Mouse (Mus musculus): ENCODE results near the gene Gm48552. TPM values are rescaled to one million over a fixed set of nuclear protein-coding genes. Genes with fewer than 3 reads are reported as not detected.

Gene Gm48552
- 2.7 and 3.3 TPM in 2 replicates for polyA plus RNA-seq (2015; fragmentation: Nextera tagmentation; extraction: Ambion mirVana)

GRCm38 (mm10) chr10:81388505-81389055, at the start of gene Gm48552:
Gene Gm48552 (plus strand): TSS chr10:81389005.
- WGBS, result 82% methylated on average over 5 of the region's 5 CpGs
- no peaks in the 10 kb centered on the region for H3K27me3 ChIP-seq (replicated peaks)
- no peak within 1 kb of the TSS for H3K4me2 ChIP-seq
- peaks cover 26% of the 10 kb centered on the region for H3K4me1 ChIP-seq
- H3K9ac ChIP-seq, result no peak within 1 kb of the TSS
- peaks cover 10% of the 10 kb centered on the region; the same call in 1 of the 2 replicates for H3K36me3 ChIP-seq (replicated peaks)
- H3K27ac ChIP-seq, result no peak within 1 kb of the TSS
- no peak within 1 kb of the TSS for H3K4me3 ChIP-seq
- no peak for ATAC-seq (replicated peaks)
- no peaks in the 10 kb centered on the region for H3K9me3 ChIP-seq

- no peaks in the 10 kb centered on the region for H3K36me3 ChIP-seq (replicated peaks)
- H3K4me2 ChIP-seq, result no peak overlapping the region
- WGBS, result 35% methylated on average over 17 of the region's 17 CpGs
- no peak overlapping the region for H3K4me3 ChIP-seq
- no peak overlapping the region for H3K27ac ChIP-seq
- H3K9me3 ChIP-seq, result no peaks in the 10 kb centered on the region
- peaks cover 8% of the 10 kb centered on the region for H3K4me1 ChIP-seq
- no peak for ATAC-seq (replicated peaks)
- H3K27me3 ChIP-seq (replicated peaks), result peaks cover 53% of the 10 kb centered on the region
- no peak overlapping the region for H3K9ac ChIP-seq
Observed at GRCm38 (mm10) chr10:81340551-81341332, 48.1 kb upstream of the Gm48552 start.

- Histone ChIP-seq H3K4me3 (no peak overlapping the region), H3K4me2 (no peak overlapping the region), H3K36me3 (replicated peaks) (no peaks in the 10 kb centered on the region), H3K9me3 (no peaks in the 10 kb centered on the region), H3K27me3 (replicated peaks) (peaks cover 53% of the 10 kb centered on the region), H3K9ac (no peak overlapping the region), H3K4me1 (peaks cover 9% of the 10 kb centered on the region), H3K27ac (no peak overlapping the region)
- 33% methylated on average over 16 of the region's 16 CpGs for WGBS
- no peak for ATAC-seq (replicated peaks)
Observed at GRCm38 (mm10) chr10:81341333-81341949, 47.4 kb upstream of the Gm48552 start.

- H3K36me3 ChIP-seq (replicated peaks), result no peaks in the 10 kb centered on the region
- peaks cover 57% of the 10 kb centered on the region for H3K27me3 ChIP-seq (replicated peaks)
- peak within 1 kb of the TSS; percentile 35 for H3K4me3 ChIP-seq
- H3K4me1 ChIP-seq, result peaks cover 18% of the 10 kb centered on the region
- no peak for ATAC-seq (replicated peaks)
- WGBS, result 8% methylated on average over 50 of the region's 67 CpGs
- H3K4me2 ChIP-seq, result peak within 1 kb of the TSS; percentile 61
- H3K9ac ChIP-seq, result peak within 1 kb of the TSS; percentile 41
- no peak within 1 kb of the TSS for H3K27ac ChIP-seq
- H3K9me3 ChIP-seq, result no peaks in the 10 kb centered on the region
Observed at GRCm38 (mm10) chr10:81342686-81343505, 45.9 kb upstream of the Gm48552 start, which contains the start of gene Gipc3. Gene Gipc3 (minus strand): TSS chr10:81343266.

GRCm38 (mm10) chr10:81344421-81345161, 44.2 kb upstream of the Gm48552 start:
- H3K9me3 ChIP-seq, result no peaks in the 10 kb centered on the region
- no peak overlapping the region for H3K4me3 ChIP-seq
- no peak overlapping the region for H3K9ac ChIP-seq
- 58% methylated on average over 8 of the region's 8 CpGs for WGBS
- H3K27ac ChIP-seq, result no peak overlapping the region
- H3K4me1 ChIP-seq, result peaks cover 22% of the 10 kb centered on the region
- no peak overlapping the region for H3K4me2 ChIP-seq
- H3K36me3 ChIP-seq (replicated peaks), result no peaks in the 10 kb centered on the region
- H3K27me3 ChIP-seq (replicated peaks), result peaks cover 58% of the 10 kb centered on the region
- no peak for ATAC-seq (replicated peaks)

GRCm38 (mm10) chr10:81345162-81345534, 43.7 kb upstream of the Gm48552 start:
- Histone ChIP-seq H3K4me2 (no peak overlapping the region), H3K9ac (no peak overlapping the region), H3K4me3 (no peak overlapping the region), H3K27ac (no peak overlapping the region), H3K27me3 (replicated peaks) (peaks cover 55% of the 10 kb centered on the region), H3K9me3 (no peaks in the 10 kb centered on the region), H3K4me1 (peaks cover 28% of the 10 kb centered on the region), H3K36me3 (replicated peaks) (no peaks in the 10 kb centered on the region)
- WGBS, result 83% methylated on average over 4 of the region's 4 CpGs
- no peak for ATAC-seq (replicated peaks)

- WGBS, result 11% methylated on average over 55 of the region's 55 CpGs
- no peak for ATAC-seq (replicated peaks)
Observed at GRCm38 (mm10) chr10:81346453-81347067, 42.2 kb upstream of the Gm48552 start.

GRCm38 (mm10) chr10:81349146-81349545, 39.7 kb upstream of the Gm48552 start:
- H3K36me3 ChIP-seq (replicated peaks), result no peaks in the 10 kb centered on the region
- ATAC-seq (replicated peaks), result no peak
- H3K27ac ChIP-seq, result no peak overlapping the region
- no peaks in the 10 kb centered on the region for H3K9me3 ChIP-seq
- peak overlapping the region; percentile 86 for H3K4me2 ChIP-seq
- peak overlapping the region; percentile 60 for H3K4me3 ChIP-seq
- WGBS, result 5% methylated on average over 12 of the region's 12 CpGs
- peaks cover 20% of the 10 kb centered on the region for H3K27me3 ChIP-seq (replicated peaks)
- no peak overlapping the region for H3K9ac ChIP-seq
- peaks cover 20% of the 10 kb centered on the region for H3K4me1 ChIP-seq

More at GRCm38 (mm10) chr10:81346453-81347067, 42.2 kb upstream of the Gm48552 start:
- H3K36me3 ChIP-seq (replicated peaks), result no peaks in the 10 kb centered on the region
- H3K4me3 ChIP-seq, result peak overlapping the region; percentile 31
- no peak overlapping the region for H3K27ac ChIP-seq
- H3K27me3 ChIP-seq (replicated peaks), result peaks cover 45% of the 10 kb centered on the region
- H3K9me3 ChIP-seq, result no peaks in the 10 kb centered on the region
- peak overlapping the region; percentile 55 for H3K4me2 ChIP-seq
- peak overlapping the region; percentile 27 for H3K9ac ChIP-seq
- H3K4me1 ChIP-seq, result peaks cover 28% of the 10 kb centered on the region

GRCm38 (mm10) chr10:81349961-81350350, 38.8 kb upstream of the Gm48552 start:
- peak overlapping the region; percentile 86 for H3K4me2 ChIP-seq
- H3K4me1 ChIP-seq, result peaks cover 20% of the 10 kb centered on the region
- under 1% methylated on average over 29 of the region's 29 CpGs for WGBS
- peak overlapping the region; percentile 60 for H3K4me3 ChIP-seq
- peak; percentile 25 for ATAC-seq (replicated peaks)
- no peaks in the 10 kb centered on the region for H3K9me3 ChIP-seq
- no peak overlapping the region for H3K27ac ChIP-seq
- peak overlapping the region; percentile 41 for H3K9ac ChIP-seq
- H3K27me3 ChIP-seq (replicated peaks), result peaks cover 13% of the 10 kb centered on the region
- no peaks in the 10 kb centered on the region for H3K36me3 ChIP-seq (replicated peaks)

GRCm38 (mm10) chr10:81350351-81351063, 38.3 kb upstream of the Gm48552 start, which contains the start of gene Hmg20b:
Gene Hmg20b (minus strand): TSS chr10:81350480.
- Histone ChIP-seq H3K27me3 (replicated peaks) (peaks cover 9% of the 10 kb centered on the region), H3K36me3 (replicated peaks) (no peaks in the 10 kb centered on the region), H3K4me2 (peak within 1 kb of the TSS; percentile 86), H3K9me3 (no peaks in the 10 kb centered on the region), H3K9ac (peak within 1 kb of the TSS; percentile 46), H3K4me1 (peaks cover 20% of the 10 kb centered on the region), H3K4me3 (peak within 1 kb of the TSS; percentile 60), H3K27ac (peak within 1 kb of the TSS; percentile 72)
- peak; percentile 96 for ATAC-seq (replicated peaks)
- WGBS, result under 1% methylated on average over 54 of the region's 54 CpGs
